Mouse (Mus musculus): Measurements from ENCODE around the gene Syce1. TPM values are rescaled to one million over a fixed set of nuclear protein-coding genes. Genes with fewer than 3 reads are reported as not detected.

Syce1 gene
- total and polyA plus RNA-seq, 3 experiments = not detected

DNA sequence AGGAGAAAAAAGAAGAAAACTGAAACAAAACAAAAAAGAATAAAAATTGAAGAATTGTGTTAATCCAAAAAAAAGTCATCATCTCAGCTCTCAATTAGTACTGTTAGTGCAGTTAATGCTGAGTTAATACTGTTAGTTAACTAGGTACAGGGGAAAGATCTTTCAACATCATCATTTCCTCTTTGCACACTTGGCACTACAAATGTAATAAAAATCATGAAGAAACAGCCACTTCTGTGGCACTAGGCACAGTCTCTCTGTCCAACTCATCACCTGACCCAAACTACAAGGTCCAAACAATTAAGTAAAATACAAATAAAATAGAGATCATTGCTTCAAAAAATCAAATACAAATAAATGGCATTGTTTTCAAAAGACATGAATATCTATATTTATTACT lies 27.0 kb downstream of the Syce1 start:
- Histone ChIP-seq H3K36me3 (replicated peaks) (no peaks in the 10 kb centered on the region), H3K9me3 (replicated peaks) (no peaks in the 10 kb centered on the region), H3K4me3 (ENCODE audit: low read depth, low read length) (no peak overlapping the region), H3K4me1 (ENCODE audit: insufficient read depth, low read depth, low read length) (no peaks in the 10 kb centered on the region), H3K27me3 (ENCODE audit: insufficient read depth, low read length) (peaks cover 8% of the 10 kb centered on the region; the same call in 1 of the 2 replicates)
- DNase-seq (ENCODE audit: low spot score) (no peak), ATAC-seq (ENCODE audit: extremely low read depth, insufficient number of reproducible peaks, low FRiP score, poor library complexity, severe bottlenecking) (no peak)
- TF ChIP-seq POLR2AphosphoS5 (IDR thresholded peaks at IDR 0.05; ENCODE audit: insufficient replicate concordance, low read depth, low read length) (no peak), GATA2 (IDR thresholded peaks at IDR 0.05; ENCODE audit: borderline replicate concordance, low read depth, low read length) (no peak), GATA1 (IDR thresholded peaks at IDR 0.05; ENCODE audit: borderline replicate concordance, low read length) (no peak), TAL1 (conservative IDR thresholded peaks at IDR 0.05; ENCODE audit: low read depth, low read length) (no peak), CTCF (IDR thresholded peaks at IDR 0.05; ENCODE audit: low read depth, low read length) (no peak)

DNA sequence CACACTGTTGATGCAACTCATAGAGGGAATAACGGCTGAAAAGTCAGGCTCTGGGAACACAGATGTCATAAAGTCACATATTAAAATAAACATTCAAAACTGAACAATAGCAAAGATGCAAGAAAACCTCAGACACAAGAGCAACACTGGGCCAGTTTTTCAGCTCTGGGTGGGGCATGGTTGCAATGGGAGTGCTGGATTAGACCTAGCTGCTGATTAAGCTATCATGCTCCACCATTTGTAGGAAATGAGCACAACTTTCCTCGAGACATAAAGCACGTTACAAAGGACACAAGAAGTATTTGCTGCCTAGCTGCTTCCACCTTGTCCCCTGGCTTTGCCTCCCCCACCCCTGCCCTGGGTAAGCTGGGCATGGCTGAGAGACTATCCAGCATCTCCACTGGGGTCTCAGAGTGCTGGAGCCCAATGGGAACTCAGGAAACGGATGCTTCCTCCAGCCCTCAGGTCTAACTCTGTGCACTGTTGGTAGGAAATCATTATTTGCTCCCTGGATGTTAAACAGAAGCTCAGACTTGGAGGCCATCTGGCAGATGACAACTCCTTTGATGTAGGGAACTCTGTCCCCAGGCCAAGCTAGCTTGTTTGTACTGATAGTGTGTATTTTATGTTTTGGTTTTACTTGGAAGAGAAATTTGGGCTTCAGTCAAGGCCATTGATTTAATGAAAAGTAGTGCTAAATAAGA lies 31.3 kb downstream of the Syce1 start:
- TF ChIP-seq CTCF (IDR thresholded peaks at IDR 0.05; ENCODE audit: low read depth, low read length) = no peak
- ATAC-seq (ENCODE audit: extremely low read depth, insufficient number of reproducible peaks, low FRiP score, poor library complexity, severe bottlenecking) = no peak
- no peak for DNase-seq (ENCODE audit: low spot score)
- Histone ChIP-seq H3K36me3 (replicated peaks) (no peaks in the 10 kb centered on the region), H3K4me3 (ENCODE audit: low read depth, low read length) (no peak overlapping the region), H3K27me3 (ENCODE audit: insufficient read depth, low read length) (peaks cover 4% of the 10 kb centered on the region; the same call in 1 of the 2 replicates), H3K4me1 (ENCODE audit: insufficient read depth, low read depth, low read length) (no peaks in the 10 kb centered on the region), H3K9me3 (replicated peaks) (no peaks in the 10 kb centered on the region)

GRCm38 (mm10) chr7:140754556-140754955 lies 33.1 kb downstream of the Syce1 start:
- no peak for TF ChIP-seq POLR2AphosphoS5 (IDR thresholded peaks at IDR 0.05; ENCODE audit: insufficient replicate concordance, low read depth, low read length)
- no peak for TF ChIP-seq CTCF (IDR thresholded peaks at IDR 0.05; ENCODE audit: low read depth, low read length)
- no peaks in the 10 kb centered on the region for H3K4me1 ChIP-seq (ENCODE audit: insufficient read depth, low read depth, low read length)
- peaks cover 4% of the 10 kb centered on the region; the same call in 1 of the 2 replicates for H3K27me3 ChIP-seq (ENCODE audit: insufficient read depth, low read length)

DNA sequence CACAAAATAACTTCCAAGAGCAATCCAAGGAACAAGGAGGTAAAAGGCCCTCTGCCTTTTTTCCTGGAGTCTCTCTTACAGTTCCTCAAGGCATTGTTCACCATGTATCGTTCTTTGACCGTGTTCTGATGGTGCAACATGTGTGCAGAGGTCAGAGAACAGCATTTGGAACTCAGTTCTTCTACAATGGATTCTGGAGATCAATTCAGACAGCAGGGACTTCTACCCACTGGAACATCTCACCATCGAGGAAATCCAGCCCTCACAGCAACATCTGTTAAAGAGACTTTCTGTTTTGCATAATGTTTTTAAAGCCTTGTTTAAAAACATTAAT lies 38.9 kb downstream of the Syce1 start:
- no peak for DNase-seq (ENCODE audit: low spot score)
- peaks cover 2% of the 10 kb centered on the region; the same call in 1 of the 2 replicates for H3K27me3 ChIP-seq (ENCODE audit: insufficient read depth, low read length)
- no peak overlapping the region for H3K4me3 ChIP-seq (ENCODE audit: low read depth, low read length)
- no peaks in the 10 kb centered on the region for H3K36me3 ChIP-seq (replicated peaks)
- ATAC-seq (ENCODE audit: extremely low read depth, insufficient number of reproducible peaks, low FRiP score, poor library complexity, severe bottlenecking) = no peak
- TF ChIP-seq GATA2 (IDR thresholded peaks at IDR 0.05; ENCODE audit: borderline replicate concordance, low read depth, low read length) = no peak
- TF ChIP-seq CTCF (IDR thresholded peaks at IDR 0.05; ENCODE audit: low read depth, low read length) = no peak
- TF ChIP-seq GATA1 (IDR thresholded peaks at IDR 0.05; ENCODE audit: borderline replicate concordance, low read length) = no peak
- TF ChIP-seq POLR2AphosphoS5 (IDR thresholded peaks at IDR 0.05; ENCODE audit: insufficient replicate concordance, low read depth, low read length) = no peak
- no peak for TF ChIP-seq TAL1 (conservative IDR thresholded peaks at IDR 0.05; ENCODE audit: low read depth, low read length)
- no peaks in the 10 kb centered on the region for H3K4me1 ChIP-seq (ENCODE audit: insufficient read depth, low read depth, low read length)
- H3K9me3 ChIP-seq (replicated peaks) = no peaks in the 10 kb centered on the region

More at GRCm38 (mm10) chr7:140754556-140754955, 33.1 kb downstream of the Syce1 start:
- no peak overlapping the region for H3K4me3 ChIP-seq (ENCODE audit: low read depth, low read length)
- H3K36me3 ChIP-seq (replicated peaks) = no peaks in the 10 kb centered on the region
- no peak for DNase-seq (ENCODE audit: low spot score)
- H3K9me3 ChIP-seq (replicated peaks) = no peaks in the 10 kb centered on the region
- no peak for ATAC-seq (ENCODE audit: extremely low read depth, insufficient number of reproducible peaks, low FRiP score, poor library complexity, severe bottlenecking)

- ATAC-seq (ENCODE audit: extremely low read depth, insufficient number of reproducible peaks, low FRiP score, poor library complexity, severe bottlenecking) = no peak
- Histone ChIP-seq H3K4me1 (ENCODE audit: insufficient read depth, low read depth, low read length) (no peaks in the 10 kb centered on the region), H3K4me3 (ENCODE audit: low read depth, low read length) (no peak overlapping the region), H3K9me3 (replicated peaks) (no peaks in the 10 kb centered on the region), H3K36me3 (replicated peaks) (no peaks in the 10 kb centered on the region), H3K27me3 (ENCODE audit: insufficient read depth, low read length) (peaks cover 2% of the 10 kb centered on the region; the same call in 1 of the 2 replicates)
- DNase-seq (ENCODE audit: low spot score) = no peak
- TF ChIP-seq TAL1 (conservative IDR thresholded peaks at IDR 0.05; ENCODE audit: low read depth, low read length) = no peak
- no peak for TF ChIP-seq GATA2 (IDR thresholded peaks at IDR 0.05; ENCODE audit: borderline replicate concordance, low read depth, low read length)
- TF ChIP-seq POLR2AphosphoS5 (IDR thresholded peaks at IDR 0.05; ENCODE audit: insufficient replicate concordance, low read depth, low read length) = no peak
- no peak for TF ChIP-seq GATA1 (IDR thresholded peaks at IDR 0.05; ENCODE audit: borderline replicate concordance, low read length)
- TF ChIP-seq CTCF (IDR thresholded peaks at IDR 0.05; ENCODE audit: low read depth, low read length) = no peak
Observed at GRCm38 (mm10) chr7:140748116-140748826, 39.4 kb downstream of the Syce1 start.

DNA sequence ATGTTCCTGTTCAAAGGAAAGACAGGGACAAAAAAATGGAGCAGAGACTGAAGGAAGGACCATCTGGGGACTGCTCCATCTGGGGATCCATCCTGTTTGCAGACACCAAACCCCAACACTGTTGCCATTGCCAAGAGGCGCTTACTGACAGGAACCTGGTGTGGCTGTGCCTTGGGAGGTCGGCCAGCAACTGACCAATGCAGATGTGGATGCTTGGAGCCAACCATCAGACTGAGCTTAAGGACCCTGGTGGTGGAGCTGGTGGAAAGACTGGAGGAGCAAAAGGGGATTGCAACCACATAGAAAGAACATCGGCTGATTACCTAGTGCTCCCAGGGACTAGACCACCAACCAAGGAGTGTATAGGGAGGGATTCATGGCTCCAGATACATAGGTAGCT lies 40.2 kb downstream of the Syce1 start:
- no peaks in the 10 kb centered on the region for H3K4me1 ChIP-seq (ENCODE audit: insufficient read depth, low read depth, low read length)
- H3K36me3 ChIP-seq (replicated peaks) = no peaks in the 10 kb centered on the region
- H3K27me3 ChIP-seq (ENCODE audit: insufficient read depth, low read length) = peaks cover 2% of the 10 kb centered on the region; the same call in 1 of the 2 replicates
- H3K4me3 ChIP-seq (ENCODE audit: low read depth, low read length) = no peak overlapping the region
- no peak for TF ChIP-seq GATA1 (IDR thresholded peaks at IDR 0.05; ENCODE audit: borderline replicate concordance, low read length)
- no peak for TF ChIP-seq TAL1 (conservative IDR thresholded peaks at IDR 0.05; ENCODE audit: low read depth, low read length)
- no peak for TF ChIP-seq POLR2AphosphoS5 (IDR thresholded peaks at IDR 0.05; ENCODE audit: insufficient replicate concordance, low read depth, low read length)
- TF ChIP-seq CTCF (IDR thresholded peaks at IDR 0.05; ENCODE audit: low read depth, low read length) = no peak
- TF ChIP-seq GATA2 (IDR thresholded peaks at IDR 0.05; ENCODE audit: borderline replicate concordance, low read depth, low read length) = no peak
- no peak for DNase-seq (ENCODE audit: low spot score)
- no peak for ATAC-seq (ENCODE audit: extremely low read depth, insufficient number of reproducible peaks, low FRiP score, poor library complexity, severe bottlenecking)
- H3K9me3 ChIP-seq (replicated peaks) = no peaks in the 10 kb centered on the region
